Comparison of ENCODE assay signal across 7 mouse cellular contexts in genomic region chr2:124369991-124370390, GRCm38 (mm10).
DNase-seq lines count a peak whose midpoint lies in the region; ATAC-seq and TF ChIP-seq lines count a peak whose summit lies in the region.

No protein-coding gene starts in this region.

- no peaks in the 10 kb centered on the region for H3K9me3 ChIP-seq in heart, embryonic 13.5 days
- H3K9me3 ChIP-seq in limb, embryonic 14.5 days (ENCODE audit: control insufficient read depth, low read length): no peaks in the 10 kb centered on the region

- 44% methylated on average over 2 of the region's 2 CpGs for WGBS in heart, embryonic 13.5 days
- WGBS in limb, embryonic 14.5 days: 51% methylated on average over 2 of the region's 2 CpGs

- DNase-seq in right cerebral cortex, postnatal 10 days (ENCODE audit: low spot score in 2 of 2): peak; percentile 50 to 61
- DNase-seq in right cerebral cortex, adult 18-20 months: no peak
- DNase-seq in cerebellum, adult 9-10 months: peak; percentile 20
- peak; percentile 15 for DNase-seq in limb, embryonic 14.5 days (ENCODE audit: low spot score)
- no peak for DNase-seq in layer of hippocampus, adult 9-10 months (ENCODE audit: low spot score)

- peak overlapping the region; percentile 52; the same call in 1 of the 2 replicates for H3K9ac ChIP-seq in heart, embryonic 13.5 days
- no peak overlapping the region for H3K9ac ChIP-seq in limb, embryonic 14.5 days (ENCODE audit: low read depth, low read length, severe bottlenecking)

- peaks cover 37% of the 10 kb centered on the region for H3K4me1 ChIP-seq in heart, embryonic 13.5 days
- no peaks in the 10 kb centered on the region for H3K4me1 ChIP-seq in limb, embryonic 14.5 days (ENCODE audit: control insufficient read depth, insufficient read depth, low read length)

- peak overlapping the region; percentile 72 for H3K27ac ChIP-seq in heart, embryonic 13.5 days (replicated peaks)
- no peak overlapping the region for H3K27ac ChIP-seq in limb, embryonic 14.5 days (replicated peaks; ENCODE audit: low read depth, low read length)

- H3K4me3 ChIP-seq in heart, embryonic 13.5 days: no peak overlapping the region
- no peak overlapping the region for H3K4me3 ChIP-seq in limb, embryonic 14.5 days (replicated peaks; ENCODE audit: low read length)

- ATAC-seq in heart, embryonic 13.5 days (ENCODE audit: extremely low read depth, insufficient number of reproducible peaks, low FRiP score, low TSS enrichment): peak; percentile 42; the same call in 1 of the 2 replicates
- ATAC-seq in limb, embryonic 14.5 days (ENCODE audit: low FRiP score, low read depth): no peak
- ATAC-seq in granulocyte monocyte progenitor cell, adult 5-6 weeks (replicated peaks; ENCODE audit: poor library complexity, severe bottlenecking): no peak

- no peak overlapping the region for H3K4me2 ChIP-seq in heart, embryonic 13.5 days
- no peak overlapping the region for H3K4me2 ChIP-seq in limb, embryonic 14.5 days (replicated peaks; ENCODE audit: low read depth, low read length, severe bottlenecking)

- H3K36me3 ChIP-seq in heart, embryonic 13.5 days: no peaks in the 10 kb centered on the region
- no peaks in the 10 kb centered on the region for H3K36me3 ChIP-seq in limb, embryonic 14.5 days (ENCODE audit: control insufficient read depth, insufficient read depth, low read length)

- no peaks in the 10 kb centered on the region for H3K27me3 ChIP-seq in heart, embryonic 13.5 days (replicated peaks)
- H3K27me3 ChIP-seq in limb, embryonic 14.5 days (ENCODE audit: control insufficient read depth, insufficient read depth, low read length): no peaks in the 10 kb centered on the region

- no peak for TF ChIP-seq POLR2A in limb, embryonic 14.5 days (IDR thresholded peaks at IDR 0.05; ENCODE audit: borderline replicate concordance, extremely low read depth, insufficient read depth, insufficient read length)

Comparison
In these comparisons a context has a peak if more than half of its experiments do, and no peak if none do; other contexts are left out.
1. DNase-seq: peak in right cerebral cortex, postnatal 10 days (2 of 2), cerebellum, adult 9-10 months (single experiment) and limb, embryonic 14.5 days (single experiment); none in right cerebral cortex, adult 18-20 months (single experiment) and layer of hippocampus, adult 9-10 months (single experiment).